10 mouse cellular contexts compared by ENCODE assay signal in the genomic region with DNA sequence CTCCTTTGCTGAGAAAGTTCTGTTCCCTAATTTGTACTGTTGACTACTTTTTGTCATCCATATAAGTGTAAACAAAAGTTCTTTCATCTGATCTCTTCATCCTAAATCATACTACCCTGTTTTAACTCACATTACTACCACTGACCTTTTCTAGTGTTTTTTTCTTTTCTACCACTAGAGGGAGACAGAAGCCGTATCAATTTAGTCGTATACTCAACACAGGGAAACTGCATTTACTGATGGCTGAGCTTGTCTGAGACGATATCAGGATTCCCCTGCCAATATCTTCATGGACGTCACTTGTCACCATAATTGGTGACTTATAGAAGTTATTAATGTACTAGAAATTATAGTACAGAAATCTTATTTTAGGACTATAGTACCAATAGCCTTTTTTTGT. TPM values are rescaled to one million over a fixed set of nuclear protein-coding genes. Genes with fewer than 3 reads are reported as not detected.
DNase-seq lines count a peak whose midpoint lies in the region; ATAC-seq and TF ChIP-seq lines count a peak whose summit lies in the region.
"Had no signal": no experiment of that assay in that cellular context is flagged by ENCODE, and none has a peak within 500 bp of the region (broad histone marks: within the 10 kb centered on the region; RNA-seq: fewer than 3 reads in every experiment).

No protein-coding gene starts in this region.

- TF ChIP-seq CTCF in G1E (IDR thresholded peaks at IDR 0.05; ENCODE audit: low read depth, low read length), result no peak

- no peaks in the 10 kb centered on the region for H3K27me3 ChIP-seq in G1E (ENCODE audit: insufficient read depth, low read length)
- no peaks in the 10 kb centered on the region for H3K27me3 ChIP-seq in midbrain, embryonic 13.5 days
- H3K27me3 ChIP-seq: embryonic facial prominence, embryonic 15.5 days had no signal

- H3K27ac ChIP-seq in midbrain, embryonic 13.5 days, result no peak overlapping the region
- H3K27ac ChIP-seq: embryonic facial prominence, embryonic 15.5 days had no signal

- ATAC-seq in G1E (ENCODE audit: extremely low read depth, insufficient number of reproducible peaks, low FRiP score, poor library complexity, severe bottlenecking), result peak; percentile 28; the same call in 1 of the 2 replicates
- ATAC-seq in midbrain, embryonic 13.5 days, result peak; percentile 65
- no peak for ATAC-seq in activated CD4-positive, CD25-positive, alpha-beta regulatory T cell, adult 4 months

- WGBS in midbrain, embryonic 13.5 days, result 13% methylated on average over 4 of the region's 4 CpGs

- no peak overlapping the region for H3K9ac ChIP-seq in midbrain, embryonic 13.5 days (replicated peaks)
- H3K9ac ChIP-seq: embryonic facial prominence, embryonic 15.5 days had no signal

- peaks cover 42% of the 10 kb centered on the region for H3K36me3 ChIP-seq in G1E (replicated peaks)
- H3K36me3 ChIP-seq in midbrain, embryonic 13.5 days, result peaks cover 13% of the 10 kb centered on the region; the same call in 1 of the 2 replicates

- H3K4me2 ChIP-seq in midbrain, embryonic 13.5 days (replicated peaks), result no peak overlapping the region
- H3K4me2 ChIP-seq: embryonic facial prominence, embryonic 15.5 days had no signal

- peak; percentile 55 for DNase-seq in layer of hippocampus, adult 9-10 months (ENCODE audit: low spot score)
- DNase-seq in layer of hippocampus, postnatal 25 days (ENCODE audit: extremely low spot score in 1 of 2, low spot score in 1 of 2), result no peak
- DNase-seq in G1E (ENCODE audit: low spot score), result no peak
- DNase-seq in embryo, embryonic 11.5 days (ENCODE audit: low read depth, low spot score), result peak; percentile 17
- DNase-seq in right cerebral cortex, postnatal 36 days (ENCODE audit: low spot score in 2 of 2), result no peak
- DNase-seq in cerebellum, adult 9-11 months, result no peak

- no peaks in the 10 kb centered on the region for H3K9me3 ChIP-seq in G1E (replicated peaks)
- H3K9me3 ChIP-seq in midbrain, embryonic 13.5 days, result no peaks in the 10 kb centered on the region
- H3K9me3 ChIP-seq: embryonic facial prominence, embryonic 15.5 days had no signal

- H3K4me1 ChIP-seq in G1E (ENCODE audit: insufficient read depth, low read depth, low read length), result no peaks in the 10 kb centered on the region
- H3K4me1 ChIP-seq in midbrain, embryonic 13.5 days (replicated peaks), result no peaks in the 10 kb centered on the region
- H3K4me1 ChIP-seq: embryonic facial prominence, embryonic 15.5 days had no signal

- H3K4me3 ChIP-seq in G1E (ENCODE audit: low read depth, low read length), result no peak overlapping the region
- no peak overlapping the region for H3K4me3 ChIP-seq in midbrain, embryonic 13.5 days (replicated peaks)
- H3K4me3 ChIP-seq: embryonic facial prominence, embryonic 15.5 days had no signal

RNA-seq across cellular contexts. Expression of a gene that starts 23.8 kb away (rescaled TPM):
- 10 to 100 TPM; 24.9 to 27.7 TPM for total RNA-seq in layer of hippocampus, postnatal 25 days (2021)
- total RNA-seq in G1E (2014; fragmentation: Nextera tagmentation), result 61.5 and 65.0 TPM in 2 replicates
- 40.2 and 40.7 TPM in 2 replicates for total RNA-seq in G1E (2017)
- 6.8 and 13.7 TPM in 2 replicates for polyA plus RNA-seq in G1E (2012)
- polyA plus RNA-seq in midbrain, embryonic 13.5 days (2015; fragmentation: Nextera tagmentation; extraction: Ambion mirVana), result 58.6 and 64.0 TPM in 2 replicates
- polyA plus RNA-seq in activated CD4-positive, CD25-positive, alpha-beta regulatory T cell, adult 4 months (2017; shearing (Covaris generic)), result 10 to 100 TPM; 31.7 to 37.7 TPM

RNA-seq across cellular contexts. Expression of a gene that starts 28.4 kb away (rescaled TPM):
- total RNA-seq in layer of hippocampus, postnatal 25 days (2021), result not detected
- not detected in 2 replicates for total RNA-seq in G1E (2014; fragmentation: Nextera tagmentation)
- total RNA-seq in G1E (2017), result not detected in 2 replicates
- not detected in 2 replicates for polyA plus RNA-seq in G1E (2012)
- polyA plus RNA-seq in midbrain, embryonic 13.5 days (2015; fragmentation: Nextera tagmentation; extraction: Ambion mirVana), result 0.46 TPM in 1 of 2 replicates, not detected in the other
- not detected for polyA plus RNA-seq in activated CD4-positive, CD25-positive, alpha-beta regulatory T cell, adult 4 months (2017; shearing (Covaris generic))
- polyA plus RNA-seq: embryonic facial prominence, embryonic 15.5 days; liver, embryonic 16.5 days had no signal

RNA-seq across cellular contexts. Expression of a gene that starts 59.7 kb away (rescaled TPM):
- total RNA-seq in layer of hippocampus, postnatal 25 days (2021), result 10 to 100 TPM; 51.0 to 56.3 TPM
- 21.2 and 29.1 TPM in 2 replicates for total RNA-seq in G1E (2014; fragmentation: Nextera tagmentation)
- total RNA-seq in G1E (2017), result 42.3 and 50.9 TPM in 2 replicates
- polyA plus RNA-seq in G1E (2012), result 19.5 and 23.7 TPM in 2 replicates
- 17.8 and 19.2 TPM in 2 replicates for polyA plus RNA-seq in midbrain, embryonic 13.5 days (2015; fragmentation: Nextera tagmentation; extraction: Ambion mirVana)
- polyA plus RNA-seq in activated CD4-positive, CD25-positive, alpha-beta regulatory T cell, adult 4 months (2017; shearing (Covaris generic)), result 10 to 100 TPM; 35.4 to 38.5 TPM

RNA-seq across cellular contexts. Expression of a gene that starts 59.7 kb away (rescaled TPM):
- 10 to 100 TPM; 17.8 to 24.9 TPM for total RNA-seq in layer of hippocampus, postnatal 25 days (2021)
- total RNA-seq in G1E (2014; fragmentation: Nextera tagmentation) (15.7 and 22.3 TPM in 2 replicates), G1E (2017) (12.5 and 19.1 TPM in 2 replicates)
- 3.6 and 7.2 TPM in 2 replicates for polyA plus RNA-seq in G1E (2012)
- polyA plus RNA-seq in midbrain, embryonic 13.5 days (2015; fragmentation: Nextera tagmentation; extraction: Ambion mirVana), result 33.7 and 37.7 TPM in 2 replicates
- polyA plus RNA-seq in activated CD4-positive, CD25-positive, alpha-beta regulatory T cell, adult 4 months (2017; shearing (Covaris generic)), result 10 to 100 TPM; 17.6 to 27.2 TPM

Comparison
In these comparisons a context has a peak if more than half of its experiments do, and no peak if none do; other contexts are left out.
1. DNase-seq: peak in layer of hippocampus, adult 9-10 months (single experiment) and embryo, embryonic 11.5 days (single experiment); none in layer of hippocampus, postnatal 25 days (0 of 2), G1E (single experiment), right cerebral cortex, postnatal 36 days (0 of 2) and cerebellum, adult 9-11 months (single experiment).